Mouse (Mus musculus) heart, embryonic 14.5 days (tissue): ENCODE data around the gene Trabd2b. TPM values are rescaled to one million over a fixed set of nuclear protein-coding genes. Genes with fewer than 3 reads are reported as not detected.

Experiments used
- ATAC-seq: fragments of 200-750 bp; cut with Nextera tagmentation; 2 replicates; pipeline ENCODE4 v1.8.0; 2017; ENCODE audit warnings: low read depth, moderate TSS enrichment; ENCODE audit not compliant: insufficient number of reproducible peaks, insufficient read depth, low FRiP score
- H3K27ac ChIP-seq, 2 experiments: fragments of 200-500 bp in 1 of 2; fragments of 300-500 bp in 1 of 2; sonication (generic) in 1 of 2; replicated peaks in 1 of 2; 2 replicates each; pipeline ENCODE4 v1.5.1; 2012 to 2014; ENCODE audit warnings: low read depth in 2 of 2, low read length in 2 of 2, control low read depth in 1 of 2, mild to moderate bottlenecking in 1 of 2, mixed read lengths in 1 of 2; ENCODE audit not compliant: control insufficient read depth in 1 of 2, insufficient read depth in 1 of 2
- H3K27me3 ChIP-seq: fragments of 300-500 bp; sonication (generic); 2 replicates; pipeline ENCODE4 v1.6.1; 2014; ENCODE audit warnings: mild to moderate bottlenecking, low read length, control low read depth; ENCODE audit not compliant: control insufficient read depth, insufficient read depth
- H3K36me3 ChIP-seq: fragments of 300-500 bp; sonication (generic); 2 replicates; pipeline ENCODE4 v1.6.1; 2014; ENCODE audit warnings: mild to moderate bottlenecking, control low read depth, low read length, mixed read lengths; ENCODE audit not compliant: control insufficient read depth, insufficient read depth
- H3K4me1 ChIP-seq, 2 experiments: fragments of 200-500 bp in 1 of 2; fragments of 300-500 bp in 1 of 2; sonication (generic) in 1 of 2; 2 replicates each; pipeline ENCODE4 v1.6.1; 2012 to 2014; ENCODE audit warnings: low read length in 2 of 2, control low read depth in 1 of 2, mixed read lengths in 1 of 2; ENCODE audit not compliant: control insufficient read depth in 2 of 2, insufficient read depth in 2 of 2
- H3K4me2 ChIP-seq: fragments of 300-500 bp; sonication (generic); 2 replicates; pipeline ENCODE4 v1.6.1; 2014; ENCODE audit warnings: mild to moderate bottlenecking, low read length
- H3K4me3 ChIP-seq, 2 experiments: fragments of 200-500 bp in 1 of 2; fragments of 300-500 bp in 1 of 2; sonication (generic) in 1 of 2; 2 replicates each; pipeline ENCODE4 v1.5.1; 2012 to 2014; ENCODE audit warnings: low read length in 2 of 2, mild to moderate bottlenecking in 2 of 2, control low read depth in 1 of 2, low read depth in 1 of 2, moderate library complexity in 1 of 2; ENCODE audit not compliant: control insufficient read depth in 1 of 2, insufficient read depth in 1 of 2
- H3K9ac ChIP-seq: fragments of 300-500 bp; sonication (generic); 2 replicates; pipeline ENCODE4 v1.6.1; 2014; ENCODE audit warnings: mild to moderate bottlenecking, low read length
- H3K9me3 ChIP-seq: fragments of 300-500 bp; sonication (generic); 2 replicates; pipeline ENCODE4 v1.6.1; 2016; ENCODE audit warnings: low read length, control low read depth; ENCODE audit not compliant: control insufficient read depth
- WGBS: fragments of 180-500 bp; shearing (Covaris S2); extraction: QIAGEN DNeasy Blood & Tissue Kit; methylation state at CpG from one replicate; pipeline ENCODE4 v1.1.7; 2014; 5-methylcytosine and 5-hydroxymethylcytosine counted together
- polyA plus RNA-seq: library from polyadenylated mRNA; unstranded; fragments of >200 nt; fragmentation: Nextera tagmentation; extraction: Ambion mirVana; gene quantifications from 2 replicates; pipeline ENCODE4 v1.2.1, GENCODE M21; 2014

Gene Trabd2b
- polyA plus RNA-seq, 1 experiment from 2014 or later = 2.7 TPM

- WGBS = 60% methylated on average over 1 of the region's 1 CpGs
- H3K4me2 ChIP-seq = no peak overlapping the region
- peaks cover 10 to 20% of the 10 kb centered on the region in 2 experiments for H3K4me1 ChIP-seq
- no peaks in the 10 kb centered on the region for H3K36me3 ChIP-seq
- H3K27me3 ChIP-seq = peaks cover 25% of the 10 kb centered on the region; the same call in 1 of the 2 replicates
- H3K4me3 ChIP-seq = no peak overlapping the region
- no peak for ATAC-seq
- no peak overlapping the region for H3K9ac ChIP-seq
- H3K9me3 ChIP-seq = no peaks in the 10 kb centered on the region
- no peak overlapping the region for H3K27ac ChIP-seq
Measured at GRCm38 (mm10) chr4:114584686-114585085, 178.2 kb downstream of the Trabd2b start.

GRCm38 (mm10) chr4:114593554-114594215, 187.2 kb downstream of the Trabd2b start:
- Histone ChIP-seq H3K4me2 (no peak overlapping the region), H3K4me3 (no peak overlapping the region), H3K9me3 (no peaks in the 10 kb centered on the region), H3K36me3 (no peaks in the 10 kb centered on the region), H3K27me3 (peaks cover 55% of the 10 kb centered on the region), H3K4me1 (peaks cover 10 to 12% of the 10 kb centered on the region in 2 experiments; a peak in 3 of 4 replicates), H3K27ac (peak overlapping the region; percentile 35 to 57; a peak in 3 of 4 replicates), H3K9ac (no peak overlapping the region)
- ATAC-seq = peak; percentile 66; the same call in 1 of the 2 replicates
- WGBS = 57% methylated on average over 13 of the region's 13 CpGs

- no peak for ATAC-seq
- Histone ChIP-seq H3K27me3 (peaks cover 58% of the 10 kb centered on the region), H3K9ac (no peak overlapping the region), H3K4me2 (no peak overlapping the region), H3K4me1 (peaks cover 10 to 12% of the 10 kb centered on the region in 2 experiments; a peak in 3 of 4 replicates), H3K36me3 (no peaks in the 10 kb centered on the region), H3K9me3 (no peaks in the 10 kb centered on the region), H3K4me3 (no peak overlapping the region), H3K27ac (no peak overlapping the region)
- 59% methylated on average over 2 of the region's 2 CpGs for WGBS
Measured at GRCm38 (mm10) chr4:114595188-114595701, 188.7 kb downstream of the Trabd2b start.

GRCm38 (mm10) chr4:114599121-114599520, 192.6 kb downstream of the Trabd2b start:
- Histone ChIP-seq H3K4me1 (peaks cover 6 to 15% of the 10 kb centered on the region in 2 experiments; a peak in 2 of 4 replicates), H3K36me3 (no peaks in the 10 kb centered on the region), H3K4me2 (no peak overlapping the region), H3K4me3 (no peak overlapping the region), H3K9ac (no peak overlapping the region), H3K9me3 (no peaks in the 10 kb centered on the region), H3K27me3 (peaks cover 81% of the 10 kb centered on the region), H3K27ac (no peak overlapping the region)
- no peak for ATAC-seq

GRCm38 (mm10) chr4:114601201-114602009, 194.9 kb downstream of the Trabd2b start:
- no peak for ATAC-seq
- Histone ChIP-seq H3K27me3 (peaks cover 75% of the 10 kb centered on the region), H3K27ac (no peak overlapping the region), H3K4me2 (no peak overlapping the region), H3K9me3 (no peaks in the 10 kb centered on the region), H3K36me3 (no peaks in the 10 kb centered on the region), H3K4me3 (no peak overlapping the region), H3K4me1 (peaks cover 0 to 7% of the 10 kb centered on the region in 2 experiments; a peak in 1 of 4 replicates), H3K9ac (no peak overlapping the region)
- WGBS = 39% methylated on average over 8 of the region's 8 CpGs

- H3K4me1 ChIP-seq = peaks cover 0 to 7% of the 10 kb centered on the region in 2 experiments; a peak in 1 of 4 replicates
- no peak overlapping the region for H3K4me2 ChIP-seq
- H3K27me3 ChIP-seq = peaks cover 65% of the 10 kb centered on the region
- H3K27ac ChIP-seq = no peak overlapping the region
- H3K9ac ChIP-seq = no peak overlapping the region
- no peak for ATAC-seq
- H3K4me3 ChIP-seq = no peak overlapping the region
- 75% methylated on average over 3 of the region's 3 CpGs for WGBS
- H3K9me3 ChIP-seq = no peaks in the 10 kb centered on the region
- H3K36me3 ChIP-seq = no peaks in the 10 kb centered on the region
Measured at GRCm38 (mm10) chr4:114605670-114606069, 199.1 kb downstream of the Trabd2b start.

GRCm38 (mm10) chr4:114607873-114608272, 201.3 kb downstream of the Trabd2b start:
- H3K4me1 ChIP-seq = peaks cover 0 to 3% of the 10 kb centered on the region in 2 experiments; a peak in 2 of 4 replicates
- H3K4me2 ChIP-seq = no peak overlapping the region
- H3K27me3 ChIP-seq = peaks cover 56% of the 10 kb centered on the region
- H3K9ac ChIP-seq = no peak overlapping the region
- 0 out of 4 replicates have a peak overlapping the region, but pooled peaks of 1 of the 2 experiments have one; percentile 2 for H3K27ac ChIP-seq
- WGBS = 53% methylated on average over 2 of the region's 2 CpGs
- H3K9me3 ChIP-seq = no peaks in the 10 kb centered on the region
- H3K36me3 ChIP-seq = no peaks in the 10 kb centered on the region
- peak; percentile 22; the same call in 1 of the 2 replicates for ATAC-seq
- H3K4me3 ChIP-seq = no peak overlapping the region
